Mouse (Mus musculus) MEL (cell line): ENCODE results near the gene Gpr55.

Experiments
- ELF1 ChIP-seq: IDR thresholded peaks from 2 replicates; pipeline ENCODE4 v1.6.1; 2014; ENCODE audit warnings: low read depth, mild to moderate bottlenecking, inconsistent platforms, low read length, improper control_type of control experiment, moderate library complexity
- HCFC1 ChIP-seq: IDR thresholded peaks from 2 replicates; pipeline ENCODE4 v1.6.1; 2012; ENCODE audit warnings: low read depth, mild to moderate bottlenecking, inconsistent platforms, low read length, improper control_type of control experiment, moderate library complexity
- MAX ChIP-seq: IDR thresholded peaks from 2 replicates; pipeline ENCODE4 v1.6.1; 2011; ENCODE audit warnings: low read length, improper control_type of control experiment

DNA sequence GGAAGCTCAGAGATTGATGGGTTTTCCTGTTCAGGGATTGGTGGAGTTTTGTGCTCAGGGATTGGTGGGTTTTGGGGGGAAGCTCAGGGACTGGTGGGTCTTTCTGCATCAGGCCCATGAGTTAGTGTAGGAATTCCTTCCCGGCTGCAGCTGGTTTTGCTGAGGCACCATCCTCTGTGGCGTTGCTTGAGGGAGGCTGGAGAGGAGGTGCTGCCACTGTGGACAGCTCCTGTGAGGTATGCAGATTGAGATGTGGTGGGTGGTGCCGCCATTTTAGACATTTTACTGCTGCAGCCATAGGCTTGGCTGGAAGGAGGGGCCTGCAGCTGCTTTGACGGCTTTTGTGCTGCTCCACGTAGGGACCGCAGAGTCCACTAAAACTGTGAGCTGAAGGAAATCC, 31.4 kb downstream of the Gpr55 start:
- TF ChIP-seq ELF1 (no peak), HCFC1 (no peak), MAX (no peak)
